Mouse (Mus musculus) liver, postnatal 0 days (tissue): ENCODE data around the gene Tubb2b. TPM values are rescaled to one million over a fixed set of nuclear protein-coding genes. Genes with fewer than 3 reads are reported as not detected.

Experiments used
- ATAC-seq: fragments of 200-750 bp; cut with Nextera tagmentation; 2 replicates; pipeline ENCODE4 v1.8.0; 2017; ENCODE audit warnings: mild to moderate bottlenecking, moderate library complexity
- DNase-seq: peaks from one replicate; pipeline ENCODE4 v3.0.0-alpha.2; 2016
- H3K27ac ChIP-seq: fragments of 300-500 bp; sonication (generic); 2 replicates; pipeline ENCODE4 v1.5.1; 2014; ENCODE audit warnings: antibody characterized with exemption, moderate library complexity, mild to moderate bottlenecking, low read depth
- H3K27me3 ChIP-seq: fragments of 300-500 bp; sonication (generic); 2 replicates; pipeline ENCODE4 v1.6.1; 2014; ENCODE audit warnings: low read length, control low read depth, mixed read lengths; ENCODE audit not compliant: insufficient read depth
- H3K36me3 ChIP-seq: fragments of 300-500 bp; sonication (generic); replicated peaks from 2 replicates; pipeline ENCODE4 v1.6.1; 2014; ENCODE audit warnings: mild to moderate bottlenecking, control low read depth, low read length, moderate library complexity, mixed read lengths; ENCODE audit not compliant: insufficient read depth
- H3K4me1 ChIP-seq: fragments of 300-500 bp; sonication (generic); 2 replicates; pipeline ENCODE4 v1.6.1; 2014; ENCODE audit warnings: antibody characterized with exemption, mild to moderate bottlenecking, control low read depth; ENCODE audit not compliant: insufficient read depth
- H3K4me2 ChIP-seq: fragments of 300-500 bp; sonication (generic); 2 replicates; pipeline ENCODE4 v1.6.1; 2014; ENCODE audit warnings: low read depth, mild to moderate bottlenecking, low read length, moderate library complexity, mixed read lengths
- H3K4me3 ChIP-seq: fragments of 300-500 bp; sonication (generic); 2 replicates; pipeline ENCODE4 v1.5.1; 2014; ENCODE audit warnings: low read depth, low read length
- H3K9ac ChIP-seq: fragments of 300-500 bp; sonication (generic); replicated peaks from 2 replicates; pipeline ENCODE4 v1.6.1; 2014; ENCODE audit warnings: mild to moderate bottlenecking, moderate library complexity
- H3K9me3 ChIP-seq: fragments of 300-500 bp; sonication (generic); 2 replicates; pipeline ENCODE4 v1.6.1; 2016; ENCODE audit warnings: mild to moderate bottlenecking, control low read depth, low read length, mixed read lengths
- CTCF ChIP-seq: sonication (generic); IDR thresholded peaks from 2 replicates; pipeline ENCODE4 v1.5.1; 2016; ENCODE audit warnings: antibody characterized with exemption, low read depth
- EP300 ChIP-seq: IDR thresholded peaks from 2 replicates; pipeline ENCODE4 v1.6.1; 2016; ENCODE audit warnings: antibody characterized with exemption, low read depth, mild to moderate bottlenecking
- WGBS: fragments of 180-500 bp; shearing (Covaris S2); extraction: QIAGEN DNeasy Blood & Tissue Kit; methylation state at CpG from one replicate; pipeline ENCODE4 v1.1.7; 2014; ENCODE audit not compliant: insufficient replicate concordance; 5-methylcytosine and 5-hydroxymethylcytosine counted together
- polyA plus RNA-seq: library from polyadenylated mRNA; unstranded; fragments of >200 nt; fragmentation: Nextera tagmentation; extraction: Ambion mirVana; gene quantifications from 2 replicates; pipeline ENCODE4 v1.2.1, GENCODE M21; 2015

Tubb2b gene
- polyA plus RNA-seq, 1 experiment from 2014 or later = 0.28 TPM

- no peak overlapping the region for H3K27ac ChIP-seq
- no peak overlapping the region for H3K9ac ChIP-seq
- DNase-seq (no peak), ATAC-seq (no peak)
- TF ChIP-seq EP300 (no peak), CTCF (no peak)
- peaks cover 6% of the 10 kb centered on the region; the same call in 1 of the 2 replicates for H3K4me1 ChIP-seq
- no peak overlapping the region for H3K4me3 ChIP-seq
- 83% methylated on average over 2 of the region's 2 CpGs for WGBS
- no peaks in the 10 kb centered on the region for H3K9me3 ChIP-seq
- no peak overlapping the region for H3K4me2 ChIP-seq
- H3K36me3 ChIP-seq = no peaks in the 10 kb centered on the region
- H3K27me3 ChIP-seq = no peaks in the 10 kb centered on the region
Observed at GRCm38 (mm10) chr13:34120536-34120935, 9.7 kb downstream of the Tubb2b start.

DNA sequence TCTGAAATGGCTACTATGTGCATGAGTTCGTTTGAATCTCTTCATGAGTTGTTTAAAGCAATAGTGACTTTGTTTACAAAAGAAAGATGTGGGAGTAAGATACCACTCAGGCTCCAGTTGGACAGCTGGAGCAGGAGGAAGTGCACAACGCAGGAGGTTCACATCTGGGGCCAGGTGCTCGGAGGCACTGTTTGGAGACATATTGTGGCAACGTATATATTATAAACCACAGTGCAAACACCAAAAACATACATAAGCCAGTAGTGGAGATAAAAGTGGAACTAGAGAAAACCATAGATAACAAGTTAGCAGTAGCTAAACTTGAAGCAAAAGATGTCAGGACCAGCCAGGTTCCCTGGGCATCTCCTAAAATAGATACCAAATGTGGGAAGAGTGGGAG is 10.9 kb downstream of the Tubb2b start:
- Histone ChIP-seq H3K4me3 (no peak overlapping the region), H3K9me3 (no peaks in the 10 kb centered on the region), H3K9ac (no peak overlapping the region), H3K4me2 (no peak overlapping the region), H3K27ac (no peak overlapping the region), H3K4me1 (peaks cover 6% of the 10 kb centered on the region; the same call in 1 of the 2 replicates), H3K36me3 (no peaks in the 10 kb centered on the region), H3K27me3 (no peaks in the 10 kb centered on the region)
- TF ChIP-seq EP300 (no peak), CTCF (no peak)
- ATAC-seq (peak; percentile 36; the same call in 1 of the 2 replicates), DNase-seq (no peak)
- 29% methylated on average over 4 of the region's 4 CpGs for WGBS

DNA sequence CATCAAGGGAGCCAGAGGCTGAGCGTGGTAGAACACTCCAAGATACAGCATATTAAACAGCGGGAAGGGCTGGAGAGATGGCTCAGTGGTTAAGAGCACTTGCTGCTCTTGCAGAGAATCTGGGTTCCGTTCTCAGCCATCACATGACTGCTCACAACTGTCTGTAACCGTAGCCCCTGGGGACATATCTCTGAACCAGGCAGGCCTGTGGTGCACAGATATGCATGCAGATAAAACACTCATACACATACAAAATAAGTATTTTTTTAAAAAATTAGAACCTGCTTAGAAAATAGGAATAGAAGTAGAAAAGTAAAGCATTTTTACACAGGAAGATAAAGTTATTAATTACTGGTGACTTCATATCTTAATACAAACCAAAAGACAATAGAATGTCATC is 11.4 kb downstream of the Tubb2b start:
- DNase-seq = no peak
- Histone ChIP-seq H3K4me1 (peaks cover 6% of the 10 kb centered on the region; the same call in 1 of the 2 replicates), H3K4me2 (no peak overlapping the region), H3K4me3 (no peak overlapping the region), H3K9me3 (no peaks in the 10 kb centered on the region), H3K27ac (no peak overlapping the region), H3K27me3 (no peaks in the 10 kb centered on the region), H3K9ac (no peak overlapping the region), H3K36me3 (no peaks in the 10 kb centered on the region)
- peak; percentile 93 for TF ChIP-seq EP300
- TF ChIP-seq CTCF = no peak
- ATAC-seq = peak; percentile 67
- WGBS = 35% methylated on average over 4 of the region's 4 CpGs

DNA sequence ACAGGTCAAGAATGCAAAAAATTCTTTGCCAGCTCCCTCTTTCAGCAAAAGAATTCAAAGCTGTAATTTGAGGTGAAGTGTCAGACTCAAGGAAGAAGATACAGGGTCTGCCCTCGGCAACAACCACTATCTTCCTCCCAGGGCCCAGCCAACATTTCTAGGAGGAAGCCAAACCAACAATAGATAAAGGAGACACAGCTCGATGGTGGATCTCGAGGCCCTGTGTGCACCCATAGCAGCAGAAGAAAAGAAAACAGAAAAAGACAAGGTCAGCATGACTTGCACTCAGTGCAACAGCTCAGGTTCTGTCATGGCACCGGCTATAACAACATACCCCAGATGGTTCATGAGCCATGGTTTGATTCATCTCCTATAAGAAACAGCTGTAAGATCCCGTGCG is 13.8 kb downstream of the Tubb2b start:
- no peak overlapping the region for H3K4me3 ChIP-seq
- no peak overlapping the region for H3K9ac ChIP-seq
- H3K27me3 ChIP-seq = no peaks in the 10 kb centered on the region
- peaks cover 12% of the 10 kb centered on the region; the same call in 1 of the 2 replicates for H3K4me1 ChIP-seq
- DNase-seq = no peak
- no peak overlapping the region for H3K4me2 ChIP-seq
- H3K36me3 ChIP-seq = no peaks in the 10 kb centered on the region
- no peak overlapping the region for H3K27ac ChIP-seq
- WGBS = 61% methylated on average over 6 of the region's 6 CpGs
- no peaks in the 10 kb centered on the region for H3K9me3 ChIP-seq
- ATAC-seq = no peak
- TF ChIP-seq CTCF (no peak), EP300 (no peak)

DNA sequence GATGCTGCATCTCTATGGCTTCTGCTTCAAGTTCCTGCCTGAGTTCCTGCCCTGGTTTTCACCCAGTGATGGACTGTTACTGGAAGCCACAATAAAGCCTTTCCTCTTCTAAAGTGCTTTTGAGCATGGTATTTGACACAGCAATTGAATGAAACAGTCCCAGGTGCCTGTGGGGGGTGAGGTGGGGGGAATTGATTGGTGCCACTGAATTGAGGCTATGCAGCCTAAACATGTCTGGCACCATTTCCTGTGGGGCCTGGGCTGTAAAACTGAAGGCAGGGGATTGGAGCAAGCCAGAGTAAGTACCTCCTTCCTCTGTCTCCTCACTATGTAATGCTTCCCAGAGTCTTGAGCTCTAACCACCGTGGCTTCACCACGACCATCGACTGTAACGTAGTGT is 15.6 kb downstream of the Tubb2b start:
- Histone ChIP-seq H3K4me3 (no peak overlapping the region), H3K9me3 (no peaks in the 10 kb centered on the region), H3K36me3 (no peaks in the 10 kb centered on the region), H3K27me3 (no peaks in the 10 kb centered on the region), H3K9ac (no peak overlapping the region), H3K27ac (no peak overlapping the region), H3K4me1 (peaks cover 6% of the 10 kb centered on the region; the same call in 1 of the 2 replicates), H3K4me2 (no peak overlapping the region)
- WGBS = 57% methylated on average over 4 of the region's 4 CpGs
- ATAC-seq (no peak), DNase-seq (no peak)
- TF ChIP-seq EP300 = no peak
- TF ChIP-seq CTCF = no peak

DNA sequence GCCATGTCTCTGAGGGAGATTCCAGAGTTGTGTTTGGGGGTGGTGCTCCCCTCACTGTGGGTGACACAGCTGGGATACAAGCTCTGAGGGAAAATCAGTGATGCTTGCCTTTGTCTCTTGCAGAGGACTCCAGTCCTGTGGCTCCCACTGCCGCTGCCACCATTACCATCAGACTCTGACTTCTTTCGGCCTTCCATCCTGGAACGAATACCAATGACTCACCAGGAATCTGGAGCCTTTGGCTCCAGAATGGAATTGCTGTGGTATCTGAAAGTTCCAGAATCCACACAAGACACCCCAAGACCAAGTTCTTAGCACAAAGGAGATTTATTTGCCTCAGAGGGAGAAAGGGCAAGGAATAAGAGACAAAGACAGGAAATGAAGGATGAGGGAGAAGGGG is 17.2 kb downstream of the Tubb2b start:
- ATAC-seq = no peak
- Histone ChIP-seq H3K4me2 (no peak overlapping the region), H3K27me3 (no peaks in the 10 kb centered on the region), H3K4me1 (peaks cover 6% of the 10 kb centered on the region; the same call in 1 of the 2 replicates), H3K9ac (no peak overlapping the region; the same call in 1 of the 2 replicates), H3K36me3 (no peaks in the 10 kb centered on the region), H3K4me3 (no peak overlapping the region), H3K9me3 (no peaks in the 10 kb centered on the region), H3K27ac (peak overlapping the region; percentile 46)
- WGBS = 84% methylated on average over 3 of the region's 3 CpGs
- no peak for DNase-seq
- no peak for TF ChIP-seq EP300
- no peak for TF ChIP-seq CTCF
